Mouse (Mus musculus): Measurements from ENCODE around the gene Pa2g4. TPM values are rescaled to one million over a fixed set of nuclear protein-coding genes. Genes with fewer than 3 reads are reported as not detected.

Gene Pa2g4
- polyA plus RNA-seq, 2 experiments = 113 to 163 TPM

- no peaks in the 10 kb centered on the region for H3K27me3 ChIP-seq (ENCODE audit: control insufficient read depth, insufficient read depth, low read length)
- H3K4me1 ChIP-seq (replicated peaks; ENCODE audit: control insufficient read depth in 2 of 2, insufficient read depth in 2 of 2, low read length in 1 of 2) = no peaks in the 10 kb centered on the region; a peak in 1 of 4 replicates
- TF ChIP-seq EP300 (IDR thresholded peaks at IDR 0.05; ENCODE audit: low read depth) = no peak
- TF ChIP-seq CTCF (IDR thresholded peaks at IDR 0.05; ENCODE audit: low read depth) = no peak
- H3K36me3 ChIP-seq (replicated peaks; ENCODE audit: control insufficient read depth, insufficient read depth, low read depth) = no peaks in the 10 kb centered on the region
- DNase-seq (ENCODE audit: low read depth in 3 of 3, low spot score in 3 of 3) (no peak), ATAC-seq (ENCODE audit: insufficient read depth) (no peak)
- WGBS (ENCODE audit: insufficient replicate concordance) = 36% methylated on average over 2 of the region's 2 CpGs
- H3K9me3 ChIP-seq (ENCODE audit: control insufficient read depth, low read length) = no peaks in the 10 kb centered on the region
- no peak overlapping the region for H3K9ac ChIP-seq (replicated peaks)
- no peak overlapping the region for H3K27ac ChIP-seq
- H3K4me3 ChIP-seq (ENCODE audit: insufficient read depth in 1 of 2, low read depth in 2 of 2, low read length in 2 of 2) = no peak overlapping the region
- no peak overlapping the region for H3K4me2 ChIP-seq (ENCODE audit: low read depth)
Measured at GRCm38 (mm10) chr10:128606483-128606882, 40.7 kb upstream of the Pa2g4 start.

- Histone ChIP-seq H3K27me3 (ENCODE audit: control insufficient read depth, insufficient read depth, low read length) (no peaks in the 10 kb centered on the region), H3K27ac (no peak overlapping the region), H3K4me3 (ENCODE audit: insufficient read depth in 1 of 2, low read depth in 2 of 2, low read length in 2 of 2) (no peak overlapping the region), H3K9ac (replicated peaks) (no peak overlapping the region), H3K4me2 (ENCODE audit: low read depth) (no peak overlapping the region), H3K4me1 (replicated peaks; ENCODE audit: control insufficient read depth in 2 of 2, insufficient read depth in 2 of 2, low read length in 1 of 2) (no peaks in the 10 kb centered on the region; a peak in 1 of 4 replicates), H3K9me3 (ENCODE audit: control insufficient read depth, low read length) (no peaks in the 10 kb centered on the region), H3K36me3 (replicated peaks; ENCODE audit: control insufficient read depth, insufficient read depth, low read depth) (no peaks in the 10 kb centered on the region)
- ATAC-seq (ENCODE audit: insufficient read depth) (no peak), DNase-seq (ENCODE audit: low read depth in 3 of 3, low spot score in 3 of 3) (no peak)
- 57% methylated on average over 4 of the region's 4 CpGs for WGBS (ENCODE audit: insufficient replicate concordance)
- TF ChIP-seq EP300 (IDR thresholded peaks at IDR 0.05; ENCODE audit: low read depth) (no peak), CTCF (IDR thresholded peaks at IDR 0.05; ENCODE audit: low read depth) (no peak)
Measured at GRCm38 (mm10) chr10:128602470-128603128, 36.8 kb upstream of the Pa2g4 start.

- Histone ChIP-seq H3K4me3 (ENCODE audit: insufficient read depth in 1 of 2, low read depth in 2 of 2, low read length in 2 of 2) (no peak overlapping the region), H3K9me3 (ENCODE audit: control insufficient read depth, low read length) (no peaks in the 10 kb centered on the region), H3K9ac (replicated peaks) (no peak overlapping the region), H3K27ac (no peak overlapping the region), H3K4me1 (replicated peaks; ENCODE audit: control insufficient read depth in 2 of 2, insufficient read depth in 2 of 2, low read length in 1 of 2) (no peaks in the 10 kb centered on the region; a peak in 1 of 4 replicates), H3K36me3 (replicated peaks; ENCODE audit: control insufficient read depth, insufficient read depth, low read depth) (no peaks in the 10 kb centered on the region), H3K27me3 (ENCODE audit: control insufficient read depth, insufficient read depth, low read length) (no peaks in the 10 kb centered on the region), H3K4me2 (ENCODE audit: low read depth) (no peak overlapping the region)
- ATAC-seq (ENCODE audit: insufficient read depth) = no peak
- 53% methylated on average over 1 of the region's 1 CpGs for WGBS (ENCODE audit: insufficient replicate concordance)
- no peak for DNase-seq (ENCODE audit: low read depth in 3 of 3, low spot score in 3 of 3)
- TF ChIP-seq EP300 (IDR thresholded peaks at IDR 0.05; ENCODE audit: low read depth) = no peak
- TF ChIP-seq CTCF (IDR thresholded peaks at IDR 0.05; ENCODE audit: low read depth) = no peak
Measured at GRCm38 (mm10) chr10:128601499-128601898, 35.7 kb upstream of the Pa2g4 start.

GRCm38 (mm10) chr10:128598476-128598875, 32.7 kb upstream of the Pa2g4 start:
- Histone ChIP-seq H3K4me1 (replicated peaks; ENCODE audit: control insufficient read depth in 2 of 2, insufficient read depth in 2 of 2, low read length in 1 of 2) (no peaks in the 10 kb centered on the region), H3K9ac (replicated peaks) (no peak overlapping the region), H3K4me3 (ENCODE audit: insufficient read depth in 1 of 2, low read depth in 2 of 2, low read length in 2 of 2) (no peak overlapping the region), H3K9me3 (ENCODE audit: control insufficient read depth, low read length) (no peaks in the 10 kb centered on the region), H3K36me3 (replicated peaks; ENCODE audit: control insufficient read depth, insufficient read depth, low read depth) (no peaks in the 10 kb centered on the region), H3K27ac (no peak overlapping the region), H3K4me2 (ENCODE audit: low read depth) (no peak overlapping the region), H3K27me3 (ENCODE audit: control insufficient read depth, insufficient read depth, low read length) (no peaks in the 10 kb centered on the region)
- no peak for TF ChIP-seq EP300 (IDR thresholded peaks at IDR 0.05; ENCODE audit: low read depth)
- no peak for TF ChIP-seq CTCF (IDR thresholded peaks at IDR 0.05; ENCODE audit: low read depth)
- DNase-seq (ENCODE audit: low read depth in 3 of 3, low spot score in 3 of 3) = no peak
- ATAC-seq (ENCODE audit: insufficient read depth) = no peak
- 46% methylated on average over 2 of the region's 2 CpGs for WGBS (ENCODE audit: insufficient replicate concordance)

- no peaks in the 10 kb centered on the region for H3K9me3 ChIP-seq (ENCODE audit: control insufficient read depth, low read length)
- no peak for DNase-seq (ENCODE audit: low read depth in 3 of 3, low spot score in 3 of 3)
- TF ChIP-seq EP300 (IDR thresholded peaks at IDR 0.05; ENCODE audit: low read depth) (no peak), CTCF (IDR thresholded peaks at IDR 0.05; ENCODE audit: low read depth) (no peak)
- H3K9ac ChIP-seq (replicated peaks) = no peak overlapping the region
- no peaks in the 10 kb centered on the region for H3K36me3 ChIP-seq (replicated peaks; ENCODE audit: control insufficient read depth, insufficient read depth, low read depth)
- no peaks in the 10 kb centered on the region; a peak in 2 of 4 replicates for H3K4me1 ChIP-seq (replicated peaks; ENCODE audit: control insufficient read depth in 2 of 2, insufficient read depth in 2 of 2, low read length in 1 of 2)
- H3K27me3 ChIP-seq (ENCODE audit: control insufficient read depth, insufficient read depth, low read length) = peaks cover 30% of the 10 kb centered on the region
- no peak for ATAC-seq (ENCODE audit: insufficient read depth)
- no peak overlapping the region for H3K27ac ChIP-seq
- H3K4me3 ChIP-seq (ENCODE audit: insufficient read depth in 1 of 2, low read depth in 2 of 2, low read length in 2 of 2) = no peak overlapping the region
- 36% methylated on average over 5 of the region's 5 CpGs for WGBS (ENCODE audit: insufficient replicate concordance)
- H3K4me2 ChIP-seq (ENCODE audit: low read depth) = no peak overlapping the region
Measured at GRCm38 (mm10) chr10:128592797-128593196, 27.0 kb upstream of the Pa2g4 start.

All from liver, embryonic 14.5 days (tissue).